Mouse (Mus musculus) embryonic stem cell, embryonic (primary cell): ENCODE measurements around the gene Hk2.
"Not testable (repeated sequence)": the region's sequence is repeated elsewhere in the genome, so short reads cannot be mapped to it uniquely, and the experiment has no call there.

Experiments used
- CTCF ChIA-PET, 4 experiments: fragments of 300-600 bp in 2 of 4; fragments of 350-600 bp in 2 of 4; sonication (Branson Sonifier 250); formaldehyde crosslinking; loops; one replicate each; lab custom pipeline; 2022; ENCODE audit warnings: inconsistent platforms in 2 of 4; lab: Charles Lee
- POLR2A ChIA-PET, 4 experiments: fragments of 300-600 bp in 2 of 4; fragments of 350-600 bp in 2 of 4; sonication (Branson Sonifier 250); formaldehyde crosslinking; loops; one replicate each; lab custom pipeline; 2022; ENCODE audit warnings: antibody characterized with exemption in 4 of 4, inconsistent platforms in 1 of 4; lab: Charles Lee

The Hk2 gene

GRCm38 (mm10) chr6:82701296-82701695 is 73.0 kb downstream of the Hk2 start:
- ChIA-PET POLR2A (interaction anchor here (0.6 to 14.5 kb wide), 39 partner anchors 7 to 238 kb away, joined by 3 to 267 read pairs (median 5); partner anchors contain the start of genes Hk2 (in 2 of the 4) and Sema4f (in 1 of the 4)), CTCF (interaction anchor here in 2 of 4 experiments (0.6 to 3.2 kb wide), 6 partner anchors 13 to 88 kb away, joined by 3 to 69 read pairs (median 12); no protein-coding TSS in a partner anchor)

GRCm38 (mm10) chr6:82699831-82700230 is 74.4 kb downstream of the Hk2 start:
- ChIA-PET CTCF (interaction anchor here in 2 of 4 experiments (0.9 to 1.2 kb wide), 3 partner anchors 14 to 55 kb away, joined by 4 read pairs; no protein-coding TSS in a partner anchor), POLR2A (interaction anchor here in 3 of 4 experiments (0.6 to 14.5 kb wide), 27 partner anchors 6 to 712 kb away, joined by 3 to 267 read pairs (median 6); partner anchors contain the start of gene Hk2 (in 2 of the 3))

GRCm38 (mm10) chr6:82696736-82697135 is 77.5 kb downstream of the Hk2 start:
- POLR2A ChIA-PET = interaction anchor here (0.6 to 14.5 kb wide), 14 partner anchors 7 to 1725 kb away, joined by 3 to 267 read pairs (median 7); partner anchors contain the start of genes Hk2 (in 1 of the 4) and Pole4 (in 1 of the 4)
- CTCF ChIA-PET = interaction anchor here in 1 of 4 experiments (0.9 kb wide), 1 partner anchor 18 kb away, joined by 3 read pairs; no protein-coding TSS in a partner anchor

DNA sequence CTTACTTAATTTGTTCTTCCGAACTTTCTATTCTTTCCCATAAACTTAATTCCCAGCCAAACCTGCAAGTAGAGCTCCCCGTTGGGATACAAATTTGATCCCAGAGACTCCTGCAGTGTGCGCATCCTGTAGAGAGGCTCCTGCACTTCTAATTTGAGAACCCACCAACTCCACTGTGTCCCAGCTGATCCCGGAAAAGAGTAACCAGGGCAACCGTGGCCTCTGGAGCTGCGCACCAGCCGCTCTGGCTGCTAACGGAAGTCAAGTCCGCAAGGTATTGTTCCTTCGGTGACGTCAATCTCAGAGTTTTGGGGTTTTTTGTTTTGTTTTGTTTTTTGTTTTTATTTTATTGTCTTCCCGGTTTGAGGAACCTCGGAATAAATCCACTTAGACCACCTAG is 79.6 kb downstream of the Hk2 start:
- CTCF ChIA-PET = interaction anchor here in 1 of 4 experiments (2.0 kb wide), 1 partner anchor 8 kb away, joined by 12 read pairs; no protein-coding TSS in a partner anchor
- POLR2A ChIA-PET = interaction anchor here (0.5 to 14.5 kb wide), 26 partner anchors 7 to 392 kb away, joined by 3 to 267 read pairs (median 4); partner anchors contain the start of genes Pole4 (in 3 of the 4) and Hk2 (in 1 of the 4)

GRCm38 (mm10) chr6:82689474-82689873 is 84.8 kb downstream of the Hk2 start:
- CTCF ChIA-PET = interaction anchor here in 2 of 4 experiments (0.8 to 1.0 kb wide), 3 partner anchors 12 to 13 kb away, joined by 3 to 5 read pairs (median 3); no protein-coding TSS in a partner anchor
- POLR2A ChIA-PET = interaction anchor here (0.6 to 8.4 kb wide), 25 partner anchors 8 to 1227 kb away, joined by 3 to 131 read pairs (median 4); partner anchors contain the start of genes Pole4 (in 3 of the 4) and Wbp1 (in 1 of the 4)

DNA sequence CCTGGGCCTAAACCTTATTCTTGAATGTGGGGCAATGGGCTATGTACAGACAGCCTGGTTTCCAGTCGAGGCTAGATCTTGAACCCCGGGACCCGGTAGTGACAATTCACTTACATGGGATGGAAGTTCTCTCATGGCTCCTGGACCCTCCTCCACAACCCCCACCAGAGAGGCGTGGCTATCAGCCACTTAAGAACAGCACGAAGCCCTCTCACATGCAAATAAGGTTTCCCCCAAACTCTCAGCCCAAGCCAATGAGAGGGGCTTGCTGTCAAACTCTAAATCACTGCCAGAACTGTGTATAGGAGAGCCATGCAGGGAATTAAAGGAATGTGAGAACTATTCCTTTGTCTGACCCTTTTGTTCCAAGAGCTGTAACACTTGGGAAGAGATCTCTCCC is 85.7 kb downstream of the Hk2 start:
- CTCF ChIA-PET = interaction anchor here in 2 of 4 experiments (0.8 to 1.0 kb wide), 3 partner anchors 13 to 14 kb away, joined by 3 to 5 read pairs (median 3); no protein-coding TSS in a partner anchor
- POLR2A ChIA-PET = interaction anchor here (0.6 to 2.0 kb wide), 21 partner anchors 9 to 167 kb away, joined by 3 to 33 read pairs (median 4); partner anchors contain the start of gene Pole4 (in 3 of the 4)

DNA sequence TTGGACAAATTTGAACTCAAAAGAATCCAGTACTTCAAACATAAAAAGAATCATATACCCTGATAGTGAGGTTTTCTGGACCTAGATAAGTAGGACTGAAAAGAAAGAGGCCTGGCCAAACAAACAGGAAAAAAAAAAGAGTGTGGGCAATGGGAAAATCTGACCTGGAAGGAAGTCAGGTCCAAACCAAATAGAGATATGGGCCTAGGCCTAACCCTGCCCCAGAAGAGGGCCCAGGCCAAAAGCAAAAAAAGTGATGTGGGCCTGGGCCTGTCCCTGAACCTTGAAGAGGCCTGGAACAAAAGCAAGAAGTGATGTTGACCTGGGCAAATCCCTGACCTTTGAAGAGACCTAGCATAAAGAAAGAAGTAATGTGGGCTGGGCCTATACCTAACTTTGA is 90.1 kb downstream of the Hk2 start:
- CTCF ChIA-PET = no interaction called here
- POLR2A ChIA-PET = no interaction called here

DNA sequence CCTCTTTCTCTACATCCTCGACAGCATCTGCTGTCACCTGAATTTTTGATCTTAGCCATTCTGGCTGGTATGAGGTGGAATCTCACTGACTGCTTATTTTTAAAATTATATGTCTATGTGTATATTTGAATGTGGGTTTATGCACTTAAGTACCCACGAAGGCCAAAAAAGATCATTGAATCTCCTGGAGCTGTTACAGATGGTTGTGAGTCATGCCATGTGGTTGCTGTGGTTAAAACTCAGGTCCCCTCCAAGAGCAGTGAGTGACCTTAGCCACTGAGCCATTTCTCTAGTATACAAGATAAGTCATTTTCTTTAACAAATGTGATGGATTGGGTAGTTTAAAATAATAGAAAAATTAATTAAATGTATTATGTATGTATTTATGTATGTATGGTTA is 95.0 kb downstream of the Hk2 start:
- CTCF ChIA-PET = not testable (repeated sequence)
- POLR2A ChIA-PET = interaction anchor here in 3 of 4 experiments (0.6 to 1.8 kb wide), 4 partner anchors 10 to 35 kb away, joined by 3 to 6 read pairs (median 4); no protein-coding TSS in a partner anchor

DNA sequence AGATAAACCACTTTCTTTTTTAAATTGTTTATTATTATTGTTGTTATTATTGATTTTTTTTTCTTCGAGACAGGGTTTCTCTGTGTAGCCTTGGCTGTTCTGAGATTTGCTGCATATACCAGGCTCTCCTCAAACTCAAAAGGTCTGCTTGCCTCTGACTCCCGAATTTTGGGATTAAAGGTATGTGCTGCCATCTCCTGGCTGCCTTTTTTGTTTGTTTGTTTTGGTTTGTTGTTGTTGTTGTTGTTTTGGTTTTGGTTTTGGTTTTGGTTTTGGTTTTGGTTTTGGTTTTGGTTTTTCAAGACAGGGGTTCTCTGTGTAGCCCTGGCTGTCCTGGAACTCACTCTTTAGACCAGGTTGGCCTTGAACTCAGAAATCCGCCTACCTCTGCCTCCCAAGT is 96.6 kb downstream of the Hk2 start:
- CTCF ChIA-PET, POLR2A ChIA-PET: not testable (repeated sequence)
